Mouse (Mus musculus) heart, postnatal 0 days (tissue): ENCODE data around the gene U2af1l4.

Experiments used
- CTCF ChIP-seq: IDR thresholded peaks from 2 replicates; pipeline ENCODE4 v1.5.1; 2016; ENCODE audit warnings: antibody characterized with exemption, control low read depth, low read depth
- EP300 ChIP-seq: IDR thresholded peaks from 2 replicates; pipeline ENCODE4 v1.6.1; 2016; ENCODE audit warnings: antibody characterized with exemption, low read depth

DNA sequence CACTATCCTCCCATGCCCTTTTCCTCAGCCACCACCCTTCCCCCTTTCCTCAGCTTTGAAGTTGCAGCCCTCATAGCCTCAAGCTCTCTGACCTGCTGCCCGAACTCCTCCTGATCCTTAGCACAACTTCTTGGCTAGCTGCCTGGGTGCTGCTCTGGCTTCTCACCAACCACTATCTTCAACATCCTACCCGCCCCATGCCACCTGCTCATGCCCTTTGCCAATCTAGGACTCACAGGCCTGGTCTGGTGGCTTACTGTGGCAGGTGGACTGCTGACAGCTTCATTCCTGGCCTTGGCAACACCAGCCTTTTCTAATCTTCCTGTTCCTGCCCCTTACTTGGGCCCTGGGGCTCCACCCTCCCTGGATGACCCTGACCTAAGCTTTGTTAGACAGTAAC, 9.9 kb downstream of the U2af1l4 start:
- no peak for TF ChIP-seq CTCF
- 0 out of 2 replicates have a peak, but pooled peaks have one; percentile 30 for TF ChIP-seq EP300
